Mouse (Mus musculus) left cerebral cortex, postnatal 25 days (tissue): ENCODE results near the gene Wnt3. TPM values are rescaled to one million over a fixed set of nuclear protein-coding genes. Genes with fewer than 3 reads are reported as not detected.

Source experiments
- DNase-seq, 2 experiments: peaks; one replicate each; pipeline ENCODE4 v3.0.0; 2022; ENCODE audit warnings: low spot score in 2 of 2, mixed read lengths in 1 of 2
- intact Hi-C: fragments of 180-260 bp; cut with DNase I; formaldehyde crosslinking; loops from one replicate; pipeline ENCODE4 v1.15.1; 2025
- total RNA-seq, 2 experiments: library from RNA; stranded (reverse); gene quantifications; 2 replicates each; pipeline ENCODE4 v1.2.3; 2021

Wnt3 gene
- total RNA-seq, 2 experiments from 2014 or later = 0.92 to 1.4 TPM

GRCm38 (mm10) chr11:103829956-103830355 is 56.0 kb downstream of the Wnt3 start:
- no peak for DNase-seq
- intact Hi-C loops = no loop called here

- DNase-seq = no peak
- intact Hi-C loops = no loop called here
Measured at GRCm38 (mm10) chr11:103830476-103830875, 56.5 kb downstream of the Wnt3 start.

- intact Hi-C loops = no loop called here
- DNase-seq = no peak
Measured at GRCm38 (mm10) chr11:103831766-103832165, 57.8 kb downstream of the Wnt3 start.

GRCm38 (mm10) chr11:103832331-103832730 is 58.4 kb downstream of the Wnt3 start:
- intact Hi-C loops = no loop called here
- no peak for DNase-seq

- DNase-seq = no peak
- intact Hi-C loops = no loop called here
Measured at GRCm38 (mm10) chr11:103838955-103839354, 65.0 kb downstream of the Wnt3 start.

GRCm38 (mm10) chr11:103840834-103841233 is 66.9 kb downstream of the Wnt3 start:
- no peak for DNase-seq
- intact Hi-C loops = no loop called here

GRCm38 (mm10) chr11:103848287-103848686 is 74.3 kb downstream of the Wnt3 start:
- intact Hi-C loops = no loop called here
- DNase-seq = no peak

- no peak for DNase-seq
- intact Hi-C loops = no loop called here
Measured at GRCm38 (mm10) chr11:103852590-103853283, 78.8 kb downstream of the Wnt3 start.

- DNase-seq = no peak
- intact Hi-C loops = no loop called here
Measured at GRCm38 (mm10) chr11:103853284-103853920, 79.5 kb downstream of the Wnt3 start.

- no peak for DNase-seq
Measured at GRCm38 (mm10) chr11:103854294-103854693, 80.3 kb downstream of the Wnt3 start.

GRCm38 (mm10) chr11:103856641-103857040 is 82.7 kb downstream of the Wnt3 start:
- intact Hi-C loops = no loop called here
- DNase-seq = no peak

More at GRCm38 (mm10) chr11:103854294-103854693, 80.3 kb downstream of the Wnt3 start:
- intact Hi-C loops = no loop called here

- DNase-seq = no peak
- intact Hi-C loops = no loop called here
Measured at GRCm38 (mm10) chr11:103858760-103859159, 84.8 kb downstream of the Wnt3 start.

- intact Hi-C loops = no loop called here
- no peak for DNase-seq
Measured at GRCm38 (mm10) chr11:103859933-103860610, 86.1 kb downstream of the Wnt3 start.

- intact Hi-C loops = no loop called here
Measured at GRCm38 (mm10) chr11:103862951-103863350, 89.0 kb downstream of the Wnt3 start.

GRCm38 (mm10) chr11:103864486-103864885 is 90.5 kb downstream of the Wnt3 start:
- intact Hi-C loops = no loop called here

More at GRCm38 (mm10) chr11:103862951-103863350, 89.0 kb downstream of the Wnt3 start:
- no peak for DNase-seq

GRCm38 (mm10) chr11:103865346-103865745 is 91.4 kb downstream of the Wnt3 start:
- intact Hi-C loops = no loop called here
- no peak for DNase-seq

More at GRCm38 (mm10) chr11:103864486-103864885, 90.5 kb downstream of the Wnt3 start:
- no peak for DNase-seq

Other genes starting within 250 kb of the Wnt3 start
- gene Gm884, start 153.0 kb upstream of the Wnt3 start, total RNA-seq = not detected
- not detected for gene Lyzl6, start 135.3 kb upstream of the Wnt3 start, total RNA-seq
- 10 to 100 TPM; 84.4 to 96.3 TPM for gene Rprml, start 124.6 kb upstream of the Wnt3 start, total RNA-seq
- gene Gosr2, start 76.3 kb upstream of the Wnt3 start, total RNA-seq = 10 to 100 TPM; 70.8 to 72.4 TPM
- gene Wnt9b, start 24.3 kb upstream of the Wnt3 start, total RNA-seq = under 1 TPM; 0.07 to 0.30 TPM
- 100 to 1,000 TPM; 889 to 958 TPM for gene Nsf, start 179.9 kb downstream of the Wnt3 start, total RNA-seq
- 10 to 100 TPM; 48.9 to 56.4 TPM for gene Arf2, start 192.6 kb downstream of the Wnt3 start, total RNA-seq